Mouse (Mus musculus) kidney, embryonic 15.5 days (tissue): ENCODE data around the gene 1700031F05Rik. TPM values are rescaled to one million over a fixed set of nuclear protein-coding genes. Genes with fewer than 3 reads are reported as not detected.
"Not testable (repeated sequence)": the region's sequence is repeated elsewhere in the genome, so short reads cannot be mapped to it uniquely, and the experiment has no call there.

Experiments used
- ATAC-seq: fragments of 200-750 bp; cut with Nextera tagmentation; replicated peaks from 2 replicates; pipeline ENCODE4 v1.8.0; 2017; ENCODE audit warnings: moderate TSS enrichment; ENCODE audit not compliant: low FRiP score
- H3K27ac ChIP-seq: fragments of 300-500 bp; sonication (generic); 2 replicates; pipeline ENCODE4 v1.5.1; 2015; ENCODE audit warnings: mild to moderate bottlenecking, inconsistent platforms
- H3K27me3 ChIP-seq: fragments of 300-500 bp; sonication (generic); 2 replicates; pipeline ENCODE4 v1.6.1; 2015; ENCODE audit warnings: inconsistent platforms
- H3K36me3 ChIP-seq: fragments of 300-500 bp; sonication (generic); 2 replicates; pipeline ENCODE4 v1.6.1; 2015; ENCODE audit warnings: inconsistent platforms
- H3K4me1 ChIP-seq: fragments of 300-500 bp; sonication (generic); 2 replicates; pipeline ENCODE4 v1.6.1; 2015; ENCODE audit warnings: inconsistent platforms
- H3K4me2 ChIP-seq: fragments of 300-500 bp; sonication (generic); 2 replicates; pipeline ENCODE4 v1.6.1; 2015; ENCODE audit warnings: moderate library complexity, mild to moderate bottlenecking, inconsistent platforms
- H3K4me3 ChIP-seq: fragments of 300-500 bp; sonication (generic); replicated peaks from 2 replicates; pipeline ENCODE4 v1.5.1; 2015; ENCODE audit warnings: mild to moderate bottlenecking, inconsistent platforms
- H3K9ac ChIP-seq: fragments of 300-500 bp; sonication (generic); 2 replicates; pipeline ENCODE4 v1.6.1; 2015; ENCODE audit warnings: mild to moderate bottlenecking, inconsistent platforms
- H3K9me3 ChIP-seq: fragments of 300-500 bp; sonication (generic); replicated peaks from 2 replicates; pipeline ENCODE4 v1.6.1; 2016; ENCODE audit warnings: inconsistent platforms
- WGBS: fragments of 180-500 bp; shearing (Covaris S2); methylation state at CpG from one replicate; pipeline ENCODE4 v1.1.7; 2015; ENCODE audit warnings: mixed read lengths; 5-methylcytosine and 5-hydroxymethylcytosine counted together
- polyA plus RNA-seq: library from polyadenylated mRNA; unstranded; fragments of >200 nt; fragmentation: Nextera tagmentation; extraction: Ambion mirVana; gene quantifications from 2 replicates; pipeline ENCODE4 v1.2.1, GENCODE M21; 2015

1700031F05Rik gene
- not detected in 2 replicates for polyA plus RNA-seq

DNA sequence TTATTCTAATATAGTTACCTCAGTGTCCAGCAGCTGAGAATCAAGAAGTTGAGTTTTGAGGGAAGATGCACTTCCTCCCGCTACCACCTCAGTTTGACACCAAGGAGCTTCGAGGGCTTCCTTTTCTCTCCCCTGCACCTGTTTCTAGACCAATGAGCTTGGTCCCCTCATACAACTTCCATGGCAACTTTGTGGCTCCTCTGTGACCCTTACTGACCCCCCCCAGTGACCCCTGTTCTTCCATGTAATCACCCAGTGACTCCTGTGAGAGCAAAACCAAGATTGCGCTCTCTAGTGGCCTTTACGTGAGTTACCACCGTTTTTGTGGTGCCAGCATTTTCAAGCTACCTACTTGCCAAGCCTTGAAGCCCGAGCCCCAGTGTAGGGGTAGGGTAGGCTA, at the start of gene 1700031F05Rik:
TSS of gene 1700031F05Rik (minus strand) at position 101 of the 400 bp plus-strand sequence.
- H3K4me2 ChIP-seq = no peak within 1 kb of the TSS
- no peak within 1 kb of the TSS for H3K27ac ChIP-seq
- no peak within 1 kb of the TSS for H3K9ac ChIP-seq
- H3K4me1 ChIP-seq = no peaks in the 10 kb centered on the region
- 0 out of 2 replicates have a peak, but pooled peaks cover 4% of the 10 kb centered on the region for H3K27me3 ChIP-seq
- 85% methylated on average over 6 of the region's 6 CpGs for WGBS
- ATAC-seq = no peak
- no peaks in the 10 kb centered on the region for H3K36me3 ChIP-seq
- H3K9me3 ChIP-seq = no peaks in the 10 kb centered on the region
- no peak within 1 kb of the TSS for H3K4me3 ChIP-seq

DNA sequence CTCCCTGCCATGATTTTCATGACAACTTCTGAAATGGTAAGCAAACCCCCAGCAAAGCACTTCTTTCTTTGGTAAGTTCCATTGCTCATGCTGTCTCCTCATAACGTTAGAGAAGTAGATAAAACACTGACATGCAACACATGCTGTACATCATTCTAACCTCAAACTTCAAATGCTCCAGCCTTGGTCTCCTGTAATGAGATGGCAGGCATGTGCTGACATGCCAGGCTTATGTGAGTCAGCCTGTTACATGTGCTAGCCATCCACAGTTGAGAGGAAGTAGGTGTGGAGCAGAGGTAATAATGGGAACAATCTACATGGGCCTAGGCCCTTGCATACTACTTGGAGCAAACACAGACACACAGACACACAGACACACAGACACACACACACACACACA, 47.1 kb upstream of the 1700031F05Rik start:
- not testable (repeated sequence) for H3K9me3 ChIP-seq, H3K9ac ChIP-seq, ATAC-seq, H3K4me3 ChIP-seq, H3K27ac ChIP-seq, H3K27me3 ChIP-seq, H3K4me1 ChIP-seq, H3K36me3 ChIP-seq, H3K4me2 ChIP-seq
- 75% methylated on average over 1 of the region's 1 CpGs for WGBS

DNA sequence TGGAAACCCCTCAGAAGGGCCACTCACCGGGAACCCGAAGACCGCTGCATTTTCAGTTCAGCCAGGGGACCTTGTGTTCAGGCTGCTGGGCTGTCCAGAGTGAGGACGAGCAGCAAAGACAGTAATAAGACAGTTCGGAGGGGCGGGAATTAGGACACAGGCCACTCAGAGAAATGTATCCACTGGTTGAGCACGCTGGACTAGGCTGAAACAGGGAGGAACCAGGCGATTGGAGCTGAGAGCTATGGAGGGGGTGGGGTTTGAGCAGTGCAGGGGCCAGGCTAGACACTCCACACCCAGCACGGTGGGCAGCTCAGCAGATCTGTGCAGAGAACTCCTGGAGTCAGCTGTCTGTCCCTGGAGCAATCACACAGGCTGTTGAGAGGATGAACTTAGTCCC, 40.8 kb upstream of the 1700031F05Rik start, which contains the start of the genes Dmrtc1a and 1700011M02Rik:
TSS of gene Dmrtc1a (minus strand) at position 101 of the 400 bp plus-strand sequence.
TSS of gene 1700011M02Rik (plus strand) at position 319 of the 400 bp plus-strand sequence.
- H3K9ac ChIP-seq, ATAC-seq, H3K4me2 ChIP-seq, H3K36me3 ChIP-seq, H3K9me3 ChIP-seq, H3K4me3 ChIP-seq, H3K27ac ChIP-seq, H3K4me1 ChIP-seq: not testable (repeated sequence)
- peaks cover 36% of the 10 kb centered on the region for H3K27me3 ChIP-seq
- 87% methylated on average over 9 of the region's 9 CpGs for WGBS

DNA sequence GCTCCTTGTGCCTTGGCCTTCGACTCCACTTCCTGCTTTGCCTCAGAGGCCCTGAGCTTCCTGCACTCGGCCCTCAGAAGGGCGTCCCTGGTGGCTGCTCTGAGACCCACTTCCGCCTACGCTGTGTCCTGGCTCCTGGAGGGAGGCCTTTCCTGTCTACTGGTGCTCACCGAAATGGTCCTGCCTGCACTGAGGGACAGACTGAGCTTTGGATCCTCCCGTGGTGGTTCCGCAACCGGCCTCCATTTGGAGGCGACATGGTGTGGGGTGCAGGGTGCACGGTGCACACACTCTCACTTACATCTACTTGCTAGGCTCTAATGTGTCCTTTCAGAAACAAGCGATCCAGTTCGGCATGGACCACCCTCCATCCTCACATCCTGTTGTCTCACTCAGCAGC, 13.3 kb downstream of the 1700031F05Rik start, which contains the start of gene Dmrtc1c2:
TSS of gene Dmrtc1c2 (minus strand) at position 101 of the 400 bp plus-strand sequence.
- not testable (repeated sequence) for H3K9me3 ChIP-seq, H3K27me3 ChIP-seq, H3K27ac ChIP-seq, H3K36me3 ChIP-seq, H3K9ac ChIP-seq, H3K4me2 ChIP-seq, ATAC-seq, H3K4me3 ChIP-seq, H3K4me1 ChIP-seq
- WGBS = 90% methylated on average over 2 of the region's 13 CpGs

DNA sequence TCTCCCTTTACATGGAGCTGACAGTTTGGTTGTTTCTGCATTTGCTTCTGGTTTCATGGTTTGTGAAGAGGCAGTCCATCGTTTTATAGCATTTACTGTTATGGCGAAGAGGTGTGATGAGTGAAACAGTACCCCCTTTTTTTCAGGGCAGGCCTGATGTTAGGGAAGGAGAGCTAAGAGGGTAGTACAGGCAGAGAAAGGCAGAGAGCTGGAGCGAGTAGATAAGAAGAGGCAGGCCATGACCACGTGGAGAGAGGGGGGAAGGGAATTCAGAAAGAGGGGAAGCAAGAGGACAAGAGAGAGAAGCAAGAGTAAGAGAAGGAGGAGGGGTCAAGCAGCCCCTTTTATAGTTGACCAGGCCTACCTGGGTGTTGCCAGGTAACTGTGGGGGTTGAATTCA, 55.5 kb downstream of the 1700031F05Rik start:
- no peaks in the 10 kb centered on the region for H3K9me3 ChIP-seq
- H3K36me3 ChIP-seq = no peaks in the 10 kb centered on the region
- no peaks in the 10 kb centered on the region for H3K4me1 ChIP-seq
- H3K4me3 ChIP-seq = no peak overlapping the region
- no peak for ATAC-seq
- WGBS = 68% methylated on average over 4 of the region's 4 CpGs
- H3K27ac ChIP-seq = no peak overlapping the region
- no peak overlapping the region for H3K9ac ChIP-seq
- H3K27me3 ChIP-seq = peaks cover 15% of the 10 kb centered on the region
- no peak overlapping the region for H3K4me2 ChIP-seq

Other genes starting within 250 kb of the 1700031F05Rik start
- 7.9 and 8.1 TPM in 2 replicates for gene Phka1, start 223.7 kb downstream of the 1700031F05Rik start, polyA plus RNA-seq
- not detected in 2 replicates for gene Gm3880, start 181.0 kb downstream of the 1700031F05Rik start, polyA plus RNA-seq
- gene Gm9112, start 160.3 kb downstream of the 1700031F05Rik start, polyA plus RNA-seq = not detected in 2 replicates
- gene Dmrtc1b, start 160.1 kb downstream of the 1700031F05Rik start, polyA plus RNA-seq = not detected in 2 replicates
- gene Dmrtc1c1, start 65.0 kb downstream of the 1700031F05Rik start, polyA plus RNA-seq = not detected in 2 replicates
- gene Dmrtc1c2, start 13.4 kb downstream of the 1700031F05Rik start, polyA plus RNA-seq = not detected in 2 replicates
- gene Dmrtc1a, start 40.7 kb upstream of the 1700031F05Rik start, polyA plus RNA-seq = 0.92 and 0.99 TPM in 2 replicates
- gene 1700011M02Rik, start 40.9 kb upstream of the 1700031F05Rik start, polyA plus RNA-seq = not detected in 2 replicates
- not detected in 2 replicates for gene 1700018G05Rik, start 60.4 kb upstream of the 1700031F05Rik start, polyA plus RNA-seq